Mouse (Mus musculus) MEL (cell line): ENCODE measurements around the gene Slc4a3. TPM values are rescaled to one million over a fixed set of nuclear protein-coding genes. Genes with fewer than 3 reads are reported as not detected.

Experiments used
- DNase-seq: peaks from one replicate; pipeline ENCODE4 v3.0.0; 2011; ENCODE audit warnings: low read depth, low spot score
- H3K27ac ChIP-seq: 2 replicates; pipeline ENCODE4 v1.5.1; 2012; ENCODE audit warnings: low read depth, mild to moderate bottlenecking, control low read depth, low read length, moderate library complexity; ENCODE audit not compliant: control insufficient read depth
- H3K27me3 ChIP-seq, 2 experiments: fragments of 150-350 bp in 1 of 2; sonication (generic) in 1 of 2; 2 replicates each; pipeline ENCODE4 v1.6.1; 2012; ENCODE audit warnings: low read length in 2 of 2, mild to moderate bottlenecking in 2 of 2, improper control_type of control experiment in 1 of 2, moderate library complexity in 1 of 2; ENCODE audit not compliant: insufficient read depth in 2 of 2, control insufficient read depth in 1 of 2
- H3K36me3 ChIP-seq, 2 experiments: 2 replicates each; pipeline ENCODE4 v1.6.1; 2012 to 2014; ENCODE audit warnings: low read length in 2 of 2, improper control_type of control experiment in 1 of 2, inconsistent platforms in 1 of 2, mild to moderate bottlenecking in 1 of 2; ENCODE audit not compliant: insufficient read depth in 2 of 2, control insufficient read depth in 1 of 2
- H3K4me1 ChIP-seq, 2 experiments: fragments of 150-350 bp in 1 of 2; sonication (generic) in 1 of 2; 2 replicates each; pipeline ENCODE4 v1.6.1; 2012; ENCODE audit warnings: low read length in 2 of 2, improper control_type of control experiment in 1 of 2, mild to moderate bottlenecking in 1 of 2; ENCODE audit not compliant: insufficient read depth in 2 of 2, control insufficient read depth in 1 of 2
- H3K4me3 ChIP-seq, 2 experiments: fragments of 150-350 bp in 1 of 2; sonication (generic) in 1 of 2; 2 replicates each; pipeline ENCODE4 v1.5.1; 2012; ENCODE audit warnings: low read depth in 2 of 2, low read length in 2 of 2, mild to moderate bottlenecking in 2 of 2, moderate library complexity in 2 of 2, control low read depth in 1 of 2, improper control_type of control experiment in 1 of 2; ENCODE audit not compliant: control insufficient read depth in 1 of 2, insufficient read depth in 1 of 2
- H3K79me2 ChIP-seq: 2 replicates; pipeline ENCODE4 v1.6.1; 2012; ENCODE audit warnings: mild to moderate bottlenecking, low read length, moderate library complexity; ENCODE audit not compliant: control insufficient read depth, poor library complexity, insufficient read depth
- H3K9ac ChIP-seq: 2 replicates; pipeline ENCODE4 v1.6.1; 2012; ENCODE audit warnings: low read depth, mild to moderate bottlenecking, control low read depth, low read length, moderate library complexity; ENCODE audit not compliant: control insufficient read depth, poor library complexity, severe bottlenecking
- H3K9me3 ChIP-seq: fragments of 150-350 bp; sonication (generic); replicated peaks from 2 replicates; pipeline ENCODE4 v1.6.1; 2012; ENCODE audit warnings: mild to moderate bottlenecking, low read length, improper control_type of control experiment, moderate library complexity; ENCODE audit not compliant: insufficient read depth
- BHLHE40 ChIP-seq: IDR thresholded peaks from 2 replicates; pipeline ENCODE4 v1.6.1; 2012; ENCODE audit warnings: low read depth, mild to moderate bottlenecking, inconsistent platforms, low read length, improper control_type of control experiment, borderline replicate concordance
- CHD1 ChIP-seq: IDR thresholded peaks from 2 replicates; pipeline ENCODE4 v1.6.1; 2012; ENCODE audit warnings: low read depth, mild to moderate bottlenecking, inconsistent platforms, low read length, improper control_type of control experiment
- ETS1 ChIP-seq: IDR thresholded peaks from 2 replicates; pipeline ENCODE4 v1.6.1; 2012; ENCODE audit warnings: low read depth, mild to moderate bottlenecking, inconsistent platforms, low read length, improper control_type of control experiment, moderate library complexity
- GATA1 ChIP-seq: IDR thresholded peaks from 2 replicates; pipeline ENCODE4 v1.6.1; 2011; ENCODE audit warnings: low read depth, low read length, improper control_type of control experiment
- HCFC1 ChIP-seq: IDR thresholded peaks from 2 replicates; pipeline ENCODE4 v1.6.1; 2012; ENCODE audit warnings: low read depth, mild to moderate bottlenecking, inconsistent platforms, low read length, improper control_type of control experiment, moderate library complexity
- JUND ChIP-seq: IDR thresholded peaks from 2 replicates; pipeline ENCODE4 v1.6.1; 2011; ENCODE audit warnings: low read depth, mild to moderate bottlenecking, improper control_type of control experiment, low read length
- KAT2A ChIP-seq: conservative IDR thresholded peaks from 2 replicates; pipeline ENCODE4 v1.6.1; 2012; ENCODE audit warnings: low read depth, low read length, improper control_type of control experiment, inconsistent platforms
- MAFK ChIP-seq: IDR thresholded peaks from 2 replicates; pipeline ENCODE4 v1.6.1; 2011; ENCODE audit warnings: low read depth, mild to moderate bottlenecking, low read length, improper control_type of control experiment, borderline replicate concordance
- MAX ChIP-seq: IDR thresholded peaks from 2 replicates; pipeline ENCODE4 v1.6.1; 2011; ENCODE audit warnings: low read length, improper control_type of control experiment
- MAZ ChIP-seq: IDR thresholded peaks from 2 replicates; pipeline ENCODE4 v1.6.1; 2012; ENCODE audit warnings: low read depth, mild to moderate bottlenecking, inconsistent platforms, low read length, improper control_type of control experiment
- MXI1 ChIP-seq: IDR thresholded peaks from 2 replicates; pipeline ENCODE4 v1.6.1; 2011; ENCODE audit warnings: mild to moderate bottlenecking, low read depth, low read length, improper control_type of control experiment
- NRF1 ChIP-seq: IDR thresholded peaks from 2 replicates; pipeline ENCODE4 v1.6.1; 2014; ENCODE audit warnings: low read depth, mild to moderate bottlenecking, inconsistent platforms, low read length, improper control_type of control experiment, moderate library complexity; ENCODE audit not compliant: poor library complexity, insufficient read depth, severe bottlenecking
- POLR2A ChIP-seq, 2 experiments: IDR thresholded peaks; 2 replicates each; pipeline ENCODE4 v1.6.1; 2011 to 2012; ENCODE audit warnings: low read length in 2 of 2, mild to moderate bottlenecking in 2 of 2, control low read depth in 1 of 2, improper control_type of control experiment in 1 of 2, low read depth in 1 of 2, moderate library complexity in 1 of 2; ENCODE audit not compliant: control insufficient read depth in 1 of 2, insufficient read depth in 1 of 2, poor library complexity in 1 of 2
- POLR2AphosphoS2 ChIP-seq: IDR thresholded peaks from 2 replicates; pipeline ENCODE4 v1.6.1; 2011; ENCODE audit warnings: low read length, improper control_type of control experiment
- POLR2AphosphoS5 ChIP-seq: IDR thresholded peaks from 2 replicates; pipeline ENCODE4 v1.6.1; 2012; ENCODE audit warnings: low read depth, borderline replicate concordance, mild to moderate bottlenecking, inconsistent platforms, low read length, moderate library complexity, mixed read lengths
- RAD21 ChIP-seq: IDR thresholded peaks from 2 replicates; pipeline ENCODE4 v1.6.1; 2011; ENCODE audit warnings: mild to moderate bottlenecking, low read depth, low read length, improper control_type of control experiment
- TAL1 ChIP-seq: IDR thresholded peaks from 2 replicates; pipeline ENCODE4 v1.6.1; 2012; ENCODE audit warnings: mild to moderate bottlenecking, inconsistent platforms, low read length, moderate library complexity, mixed read lengths
- TBP ChIP-seq: IDR thresholded peaks from 2 replicates; pipeline ENCODE4 v1.8.0; 2011; ENCODE audit warnings: low read depth, low read length, improper control_type of control experiment
- TCF12 ChIP-seq: IDR thresholded peaks from 2 replicates; pipeline ENCODE4 v1.6.1; 2014; ENCODE audit warnings: low read depth, mild to moderate bottlenecking, inconsistent platforms, low read length, improper control_type of control experiment, moderate library complexity
- USF2 ChIP-seq, 2 experiments: IDR thresholded peaks; 2 replicates each; pipeline ENCODE4 v1.6.1; 2011 to 2012; ENCODE audit warnings: improper control_type of control experiment in 2 of 2, low read length in 2 of 2, borderline replicate concordance in 1 of 2, inconsistent platforms in 1 of 2, low read depth in 1 of 2, mild to moderate bottlenecking in 1 of 2; ENCODE audit not compliant: insufficient read depth in 1 of 2
- ZNF384 ChIP-seq: IDR thresholded peaks from 2 replicates; pipeline ENCODE4 v1.6.1; 2012; ENCODE audit warnings: low read depth, mild to moderate bottlenecking, inconsistent platforms, low read length, improper control_type of control experiment
- polyA plus RNA-seq, 2 experiments: library from polyadenylated mRNA; stranded (reverse) in 1 of 2; unstranded in 1 of 2; fragments of >175 nt in 1 of 2; fragments of >200 nt in 1 of 2; gene quantifications; 2 replicates each; pipeline versions ENCODE4 v1.2.1 to v1.2.4; 2012; ENCODE audit warnings: low replicate concordance in 2 of 2, low read depth in 1 of 2; ENCODE audit not compliant: insufficient read length in 2 of 2, insufficient read depth in 1 of 2, missing spikeins in 1 of 2
- total RNA-seq: library from RNA; depleted of rRNA; stranded (reverse); fragments of 300-350 nt; gene quantifications from 2 replicates; pipeline ENCODE4 v1.2.3, GENCODE M21; 2012

Slc4a3 gene
- total and polyA plus RNA-seq, 3 experiments: not detected

- Histone ChIP-seq H3K27ac (no peak overlapping the region), H3K36me3 (no peaks in the 10 kb centered on the region), H3K27me3 (no peaks in the 10 kb centered on the region), H3K4me1 (no peaks in the 10 kb centered on the region), H3K9me3 (no peaks in the 10 kb centered on the region), H3K79me2 (no peaks in the 10 kb centered on the region), H3K4me3 (no peak overlapping the region), H3K9ac (no peak overlapping the region)
- no peak for DNase-seq
- no peak for TF ChIP-seq GATA1
- TF ChIP-seq ZNF384: no peak
- TF ChIP-seq BHLHE40: no peak
- no peak for TF ChIP-seq MAFK
- no peak for TF ChIP-seq POLR2AphosphoS5
- TF ChIP-seq MAZ: no peak
- TF ChIP-seq MAX: no peak
- TF ChIP-seq TBP: no peak
- no peak for TF ChIP-seq TAL1
- no peak for TF ChIP-seq MXI1
- no peak for TF ChIP-seq POLR2A (IDR thresholded peaks at IDR 0.05; ENCODE audit: control insufficient read depth in 1 of 2, insufficient read depth in 1 of 2, low read depth in 1 of 2, low read length in 2 of 2, poor library complexity in 1 of 2)
- TF ChIP-seq TCF12: no peak
- TF ChIP-seq ETS1: no peak
- TF ChIP-seq NRF1: no peak
- TF ChIP-seq POLR2AphosphoS2: no peak
- no peak for TF ChIP-seq USF2 (IDR thresholded peaks at IDR 0.05; ENCODE audit: borderline replicate concordance in 1 of 2, insufficient read depth in 1 of 2, low read depth in 1 of 2, low read length in 2 of 2)
- no peak for TF ChIP-seq KAT2A
- no peak for TF ChIP-seq JUND
Measured at GRCm38 (mm10) chr1:75593956-75594355, 47.9 kb downstream of the Slc4a3 start.

DNA sequence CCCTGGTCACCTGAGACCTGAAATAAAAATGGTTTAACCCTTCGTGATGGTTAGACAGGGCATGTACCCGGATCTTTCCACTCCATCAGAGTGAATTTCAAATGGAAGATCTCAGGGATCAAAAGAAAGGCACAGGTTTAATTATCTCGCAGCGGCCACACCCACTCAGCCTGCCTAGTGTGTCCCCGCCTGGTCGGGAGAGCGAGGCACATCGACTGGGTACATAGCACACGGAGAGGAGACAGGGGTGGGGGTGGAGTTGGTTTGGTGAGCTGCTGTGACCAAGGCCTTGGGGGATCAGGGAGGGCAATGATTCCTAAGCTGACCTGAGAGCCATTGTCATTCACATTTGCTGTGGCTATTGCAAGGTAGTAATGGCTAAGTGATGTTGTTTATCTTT lies 48.8 kb downstream of the Slc4a3 start:
- no peak overlapping the region for H3K9ac ChIP-seq
- no peak overlapping the region for H3K27ac ChIP-seq
- H3K4me3 ChIP-seq: no peak overlapping the region

More for the DNA sequence above, 48.8 kb downstream of the Slc4a3 start:
- Histone ChIP-seq H3K9me3 (no peaks in the 10 kb centered on the region), H3K27me3 (no peaks in the 10 kb centered on the region), H3K4me1 (no peaks in the 10 kb centered on the region), H3K36me3 (no peaks in the 10 kb centered on the region), H3K79me2 (no peaks in the 10 kb centered on the region)
- no peak for DNase-seq
- TF ChIP-seq HCFC1 (no peak), KAT2A (no peak), RAD21 (no peak), CHD1 (no peak), USF2 (IDR thresholded peaks at IDR 0.05; ENCODE audit: borderline replicate concordance in 1 of 2, insufficient read depth in 1 of 2, low read depth in 1 of 2, low read length in 2 of 2) (no peak)
- TF ChIP-seq, all 39 proteins: peak for 0
